ENCODE assay signal across 7 mouse cellular contexts in the genomic region with DNA sequence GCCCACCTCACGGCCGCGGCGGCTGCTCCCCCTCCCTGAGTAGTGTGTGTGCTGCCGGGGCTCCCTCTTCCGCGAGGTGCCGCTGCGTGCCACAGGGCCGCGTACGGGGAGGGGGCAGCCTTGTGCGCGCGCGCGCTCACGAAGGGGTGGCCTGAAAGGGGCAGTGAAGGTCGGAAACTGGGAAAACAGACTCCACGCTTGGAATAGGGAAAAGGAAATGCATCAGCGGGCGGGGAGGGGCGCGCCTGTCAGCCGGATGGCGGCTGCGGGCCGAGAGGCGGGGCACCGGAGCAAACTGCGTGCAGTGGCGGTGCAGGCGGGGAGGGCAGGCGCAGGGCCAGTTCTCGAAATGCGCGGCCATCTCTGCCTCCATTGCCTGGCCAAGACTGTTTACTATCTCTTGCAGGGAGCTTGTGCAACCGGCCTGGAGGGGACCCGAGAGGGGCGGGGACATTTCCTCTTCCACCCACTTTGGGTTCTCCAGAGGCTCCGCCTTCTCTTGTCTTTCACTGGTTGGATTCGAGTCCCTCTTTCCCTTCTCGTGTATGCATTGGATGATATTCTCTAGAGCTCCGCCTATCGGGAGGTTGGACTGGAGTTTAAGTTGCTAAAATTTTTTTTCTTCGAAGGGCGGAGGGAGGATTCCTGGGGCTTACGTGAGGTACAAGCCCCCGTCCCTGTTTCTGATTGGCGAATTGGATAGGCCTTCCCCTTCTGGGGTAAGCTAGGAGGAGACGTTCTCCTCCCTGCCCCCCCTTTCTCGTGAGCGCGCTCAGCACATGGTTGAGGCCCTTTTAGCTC. TPM values are rescaled to one million over a fixed set of nuclear protein-coding genes. Genes with fewer than 3 reads are reported as not detected.
A peak's percentile ranks its signal among the peaks of the same experiment; 100 is the strongest.
DNase-seq lines count a peak whose midpoint lies in the region; ATAC-seq lines count a peak whose summit lies in the region.

No protein-coding gene starts in this region.

- no peaks in the 10 kb centered on the region for H3K27me3 ChIP-seq in intestine, embryonic 16.5 days (replicated peaks; ENCODE audit: control insufficient read depth, insufficient read depth, low read length)
- H3K27me3 ChIP-seq in midbrain, embryonic 11.5 days (ENCODE audit: control insufficient read depth, insufficient read depth, low read length): no peaks in the 10 kb centered on the region

- under 1% methylated on average over 54 of the region's 54 CpGs for WGBS in intestine, embryonic 16.5 days
- WGBS in midbrain, embryonic 11.5 days: under 1% methylated on average over 44 of the region's 54 CpGs

- DNase-seq in adrenal gland, adult 8-10 months: peak; percentile 99
- DNase-seq in embryo, embryonic 9.5 days (ENCODE audit: extremely low spot score): peak; percentile 96
- peak; percentile 90 to 95 for DNase-seq in gastrocnemius, postnatal 4 days (ENCODE audit: low spot score in 2 of 2)
- peak; percentile 92 to 93 for DNase-seq in left cerebral cortex, postnatal 36 days (ENCODE audit: low spot score in 2 of 2)
- peak; percentile 98 for DNase-seq in midbrain, embryonic 11.5 days (ENCODE audit: low spot score, missing footprints)
- DNase-seq in skeletal muscle tissue, adult 2 months (ENCODE audit: low read depth, low spot score): peak; percentile 100

- peak overlapping the region; percentile 83 for H3K9ac ChIP-seq in intestine, embryonic 16.5 days (ENCODE audit: low read depth, low read length)
- H3K9ac ChIP-seq in midbrain, embryonic 11.5 days (ENCODE audit: low read length): peak overlapping the region; percentile 81

- intact Hi-C loops in left cerebral cortex, postnatal 36 days (cut with DNase I): loop anchor here (5.0 kb wide), 1 partner anchor 121 kb away; a partner anchor contains a TSS

- peak overlapping the region; percentile 93 for H3K4me2 ChIP-seq in intestine, embryonic 16.5 days (ENCODE audit: low read depth, low read length)
- peak overlapping the region; percentile 78 for H3K4me2 ChIP-seq in midbrain, embryonic 11.5 days

- no peaks in the 10 kb centered on the region for H3K36me3 ChIP-seq in intestine, embryonic 16.5 days (ENCODE audit: control insufficient read depth, insufficient read depth, low read length)
- no peaks in the 10 kb centered on the region for H3K36me3 ChIP-seq in midbrain, embryonic 11.5 days (ENCODE audit: control insufficient read depth, insufficient read depth, low read length)

- no peaks in the 10 kb centered on the region for H3K9me3 ChIP-seq in intestine, embryonic 16.5 days (ENCODE audit: control insufficient read depth, low read length)
- H3K9me3 ChIP-seq in midbrain, embryonic 11.5 days (ENCODE audit: control insufficient read depth, low read length): no peaks in the 10 kb centered on the region

- peaks cover 18% of the 10 kb centered on the region for H3K4me1 ChIP-seq in intestine, embryonic 16.5 days (ENCODE audit: control insufficient read depth, insufficient read depth, low read length)
- peaks cover 11% of the 10 kb centered on the region for H3K4me1 ChIP-seq in midbrain, embryonic 11.5 days (ENCODE audit: control insufficient read depth, insufficient read depth, low read length)

- peak; percentile 75 for ATAC-seq in intestine, embryonic 16.5 days
- peak; percentile 74 for ATAC-seq in midbrain, embryonic 11.5 days (ENCODE audit: low FRiP score)

- H3K4me3 ChIP-seq in intestine, embryonic 16.5 days (ENCODE audit: low read length): peak overlapping the region; percentile 98
- peak overlapping the region; percentile 91 for H3K4me3 ChIP-seq in midbrain, embryonic 11.5 days (ENCODE audit: low read depth, low read length)

- peak overlapping the region; percentile 100 for H3K27ac ChIP-seq in intestine, embryonic 16.5 days (ENCODE audit: low read length)
- H3K27ac ChIP-seq in midbrain, embryonic 11.5 days (ENCODE audit: low read depth, low read length): peak overlapping the region; percentile 98

RNA-seq across cellular contexts. Expression of a gene that starts 1.3 kb away (rescaled TPM):
- 10 to 100 TPM; 43.5 to 69.7 (median 66.9) TPM for total RNA-seq in adrenal gland, adult 8-10 months (2022)
- total RNA-seq in gastrocnemius, postnatal 4 days (2021): 10 to 100 TPM; 37.6 to 39.4 TPM
- 22.4 and 23.3 TPM in 2 replicates for polyA plus RNA-seq in intestine, embryonic 16.5 days (2015; fragmentation: Nextera tagmentation; extraction: Ambion mirVana)
- total RNA-seq in left cerebral cortex, postnatal 36 days (2021): 10 to 100 TPM; 35.9 to 39.0 TPM
- polyA plus RNA-seq in midbrain, embryonic 11.5 days (2014; fragmentation: Nextera tagmentation; extraction: Ambion mirVana): 54.6 and 56.1 TPM in 2 replicates

RNA-seq across cellular contexts. Expression of a gene that starts 57.3 kb away (rescaled TPM):
- 100 to 1,000 TPM; 138 to 208 (median 173) TPM for total RNA-seq in adrenal gland, adult 8-10 months (2022)
- 10 to 100 TPM; 67.1 to 81.6 TPM for total RNA-seq in gastrocnemius, postnatal 4 days (2021)
- 45.4 and 52.7 TPM in 2 replicates for polyA plus RNA-seq in intestine, embryonic 16.5 days (2015; fragmentation: Nextera tagmentation; extraction: Ambion mirVana)
- 100 to 1,000 TPM; 107 to 172 TPM for total RNA-seq in left cerebral cortex, postnatal 36 days (2021)
- polyA plus RNA-seq in midbrain, embryonic 11.5 days (2014; fragmentation: Nextera tagmentation; extraction: Ambion mirVana): 17.5 and 18.0 TPM in 2 replicates

Comparison
In these comparisons a context has a peak if more than half of its experiments do, and no peak if none do; other contexts are left out.
1. Peak in every context shown above with its lines: DNase-seq, ATAC-seq, H3K4me3 ChIP-seq and H3K27ac ChIP-seq.